Mouse (Mus musculus) erythroid progenitor cell, adult 5-6 weeks (primary cell): ENCODE data around the gene Sipa1l2. TPM values are rescaled to one million over a fixed set of nuclear protein-coding genes. Genes with fewer than 3 reads are reported as not detected.
A peak's percentile ranks its signal among the peaks of the same experiment; 100 is the strongest.

Source experiments
- ATAC-seq: replicated peaks from 2 replicates; pipeline ENCODE4 v1.8.0; 2016; ENCODE audit warnings: moderate number of reproducible peaks, mild to moderate bottlenecking, moderate TSS enrichment, inconsistent platforms; ENCODE audit not compliant: poor library complexity, low FRiP score, severe bottlenecking
- total RNA-seq, 2 experiments: library from RNA; stranded (forward) in 1 of 2; stranded (reverse) in 1 of 2; fragments of 150-400 nt in 1 of 2; fragments of 186-747, 209-891 nt in 1 of 2; gene quantifications; 2 replicates each; pipeline versions ENCODE4 v1.2.3 to v1.2.4; 2015 to 2017; ENCODE audit warnings: low replicate concordance in 2 of 2

The Sipa1l2 gene
- total RNA-seq, 2 experiments from 2014 or later: 0.42 to 0.76 TPM

GRCm38 (mm10) chr8:125485715-125486114, 83.9 kb downstream of the Sipa1l2 start:
- no peak for ATAC-seq

DNA sequence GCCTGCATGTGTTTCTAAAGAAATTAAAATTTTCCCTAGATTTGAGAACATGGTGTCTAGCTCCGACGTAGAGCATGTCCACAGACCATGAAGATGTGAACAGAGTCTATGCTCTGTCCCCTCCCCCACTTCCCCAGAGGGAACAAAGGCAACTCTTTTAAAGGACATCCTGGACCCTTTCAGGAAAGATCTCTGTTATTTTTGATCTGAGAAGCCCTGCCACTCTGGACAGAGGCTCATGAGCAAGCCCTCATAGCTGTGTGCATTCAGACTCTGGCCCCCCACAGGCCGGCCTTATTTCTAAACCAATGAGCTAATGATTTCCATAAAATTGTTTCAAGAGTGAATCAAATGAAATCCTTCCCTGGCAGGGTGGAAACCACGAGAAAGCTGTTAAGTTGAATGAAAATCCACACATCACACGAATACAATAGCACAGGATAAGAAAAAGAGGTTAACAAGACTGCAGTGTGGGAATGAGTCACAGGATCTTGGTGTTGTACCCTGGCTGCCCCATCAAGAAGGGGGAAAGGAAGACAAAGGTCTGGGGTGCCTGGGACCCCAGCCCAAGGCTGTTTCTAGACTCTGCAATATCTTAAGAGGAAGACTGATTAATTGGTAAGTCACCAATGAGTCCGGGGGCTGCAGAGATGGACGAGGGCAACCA, 84.9 kb downstream of the Sipa1l2 start:
- no peak for ATAC-seq

DNA sequence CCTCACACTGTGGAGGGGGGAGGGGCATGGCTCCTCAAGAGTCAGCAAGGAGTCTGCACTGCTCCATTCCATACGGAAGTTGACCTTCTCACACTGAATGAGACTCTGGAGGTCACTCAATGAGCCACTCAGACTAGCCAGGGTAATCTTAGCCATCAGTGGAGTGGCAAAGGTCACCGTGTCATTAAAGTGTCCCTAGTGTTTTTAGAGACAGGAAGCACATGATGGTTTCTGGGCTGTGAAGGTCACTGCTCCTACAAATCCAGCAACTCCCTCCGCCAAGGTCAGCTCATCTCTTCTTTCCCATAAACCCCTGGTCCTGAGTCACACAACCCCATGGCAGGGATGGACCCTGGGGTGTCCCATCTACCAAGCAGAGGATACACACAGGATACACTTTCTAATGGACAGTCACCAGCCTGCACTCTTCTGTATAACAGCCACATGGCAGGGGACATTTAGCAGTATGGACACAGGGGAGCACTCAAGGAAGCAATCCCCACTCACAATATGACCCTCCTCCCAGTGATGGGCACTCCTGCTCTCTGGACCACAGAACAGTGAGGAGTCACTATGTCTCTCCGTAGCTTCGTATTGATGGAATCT, 87.0 kb downstream of the Sipa1l2 start:
- ATAC-seq: no peak

DNA sequence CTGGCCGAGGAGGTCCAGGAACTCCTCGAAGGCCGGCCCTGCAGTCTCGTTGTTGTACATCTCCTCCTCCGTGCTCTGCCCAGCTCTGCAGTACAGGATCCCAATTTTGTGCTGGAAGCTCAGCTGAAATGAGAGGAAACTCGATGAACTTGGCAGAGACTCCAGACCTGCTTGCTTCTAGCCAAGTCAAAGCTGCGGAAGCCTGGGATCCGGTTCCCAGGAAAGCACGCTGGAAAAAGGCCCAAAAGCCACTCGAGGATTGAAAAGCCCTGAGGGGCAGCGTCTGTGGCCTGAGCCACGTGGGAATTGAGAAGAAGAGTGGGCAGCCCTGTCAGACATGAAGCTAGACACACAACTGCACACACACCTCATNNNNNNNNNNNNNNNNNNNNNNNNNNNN, 94.7 kb downstream of the Sipa1l2 start:
- no peak for ATAC-seq

DNA sequence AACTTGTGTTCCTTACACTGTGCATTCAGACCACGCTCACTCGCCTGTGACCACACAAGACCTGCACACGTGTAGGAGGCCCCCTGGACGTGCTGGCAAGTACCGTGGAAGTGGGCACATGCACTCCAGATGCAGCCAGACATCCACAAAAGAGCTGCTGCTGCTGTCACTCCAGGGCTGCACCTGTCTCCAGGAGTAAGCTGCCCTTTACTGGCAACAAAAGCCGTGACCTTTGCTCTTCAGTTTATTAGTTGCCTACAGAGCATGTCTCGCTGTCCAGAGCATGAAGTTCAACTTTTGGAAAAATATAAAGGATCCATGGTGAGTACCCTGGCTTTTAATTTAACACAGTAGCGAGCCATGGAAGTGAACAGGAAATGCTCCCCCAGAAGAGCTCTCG, 98.2 kb downstream of the Sipa1l2 start:
- ATAC-seq: peak; percentile 37; the same call in 1 of the 2 replicates

- no peak for ATAC-seq
These were observed 104.3 kb downstream of the Sipa1l2 start for GRCm38 (mm10) chr8:125465156-125465821.

DNA sequence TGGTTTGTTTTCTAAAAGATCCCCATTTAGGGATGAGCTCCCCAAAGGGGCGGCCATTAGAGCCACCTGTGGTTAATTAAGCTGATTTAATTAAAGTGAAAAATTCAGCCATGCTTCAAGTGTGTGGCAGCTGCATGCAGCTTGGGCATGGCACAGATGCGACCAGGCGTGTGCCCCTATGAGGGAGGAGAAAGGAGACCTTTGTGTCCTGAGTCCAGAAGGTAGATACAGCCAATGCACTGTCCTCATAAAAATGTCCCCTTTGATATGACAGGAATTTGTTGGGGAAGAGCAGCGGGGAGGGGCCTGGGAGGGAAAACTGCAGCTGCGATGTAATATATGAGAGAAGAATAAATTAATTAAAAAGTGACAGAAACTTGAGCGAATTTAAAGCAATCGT, 106.7 kb downstream of the Sipa1l2 start:
- no peak for ATAC-seq

- no peak for ATAC-seq
These were observed 108.1 kb downstream of the Sipa1l2 start for GRCm38 (mm10) chr8:125461504-125461903.

DNA sequence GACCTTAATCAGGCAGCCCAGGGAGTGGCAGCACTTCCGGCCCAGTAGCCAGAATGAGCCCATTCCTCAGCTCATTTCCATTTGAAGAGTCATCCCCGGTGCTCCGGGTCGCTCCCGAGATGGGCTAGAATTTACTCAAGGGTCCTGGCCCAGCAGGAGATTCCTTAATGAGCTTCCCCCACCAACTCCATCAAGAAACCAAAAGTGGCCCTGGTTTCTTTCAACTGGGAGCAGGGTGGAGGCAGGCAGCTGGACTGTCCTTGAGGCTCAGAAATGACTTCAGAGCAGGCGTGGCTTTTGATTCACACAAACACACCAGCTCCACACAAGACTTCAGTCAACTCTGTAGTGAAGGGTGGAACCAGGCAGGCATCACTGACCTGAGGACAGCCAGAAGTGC, 109.0 kb downstream of the Sipa1l2 start:
- no peak for ATAC-seq

- no peak for ATAC-seq
These were observed 120.6 kb downstream of the Sipa1l2 start for GRCm38 (mm10) chr8:125449048-125449447.

- ATAC-seq: no peak
These were observed 122.1 kb downstream of the Sipa1l2 start for GRCm38 (mm10) chr8:125447543-125447942.

- no peak for ATAC-seq
These were observed 123.4 kb downstream of the Sipa1l2 start for GRCm38 (mm10) chr8:125446236-125446635.

- ATAC-seq: no peak
These were observed 124.4 kb downstream of the Sipa1l2 start for GRCm38 (mm10) chr8:125445225-125445609.

GRCm38 (mm10) chr8:125444457-125445224, 125.0 kb downstream of the Sipa1l2 start:
- ATAC-seq: no peak

DNA sequence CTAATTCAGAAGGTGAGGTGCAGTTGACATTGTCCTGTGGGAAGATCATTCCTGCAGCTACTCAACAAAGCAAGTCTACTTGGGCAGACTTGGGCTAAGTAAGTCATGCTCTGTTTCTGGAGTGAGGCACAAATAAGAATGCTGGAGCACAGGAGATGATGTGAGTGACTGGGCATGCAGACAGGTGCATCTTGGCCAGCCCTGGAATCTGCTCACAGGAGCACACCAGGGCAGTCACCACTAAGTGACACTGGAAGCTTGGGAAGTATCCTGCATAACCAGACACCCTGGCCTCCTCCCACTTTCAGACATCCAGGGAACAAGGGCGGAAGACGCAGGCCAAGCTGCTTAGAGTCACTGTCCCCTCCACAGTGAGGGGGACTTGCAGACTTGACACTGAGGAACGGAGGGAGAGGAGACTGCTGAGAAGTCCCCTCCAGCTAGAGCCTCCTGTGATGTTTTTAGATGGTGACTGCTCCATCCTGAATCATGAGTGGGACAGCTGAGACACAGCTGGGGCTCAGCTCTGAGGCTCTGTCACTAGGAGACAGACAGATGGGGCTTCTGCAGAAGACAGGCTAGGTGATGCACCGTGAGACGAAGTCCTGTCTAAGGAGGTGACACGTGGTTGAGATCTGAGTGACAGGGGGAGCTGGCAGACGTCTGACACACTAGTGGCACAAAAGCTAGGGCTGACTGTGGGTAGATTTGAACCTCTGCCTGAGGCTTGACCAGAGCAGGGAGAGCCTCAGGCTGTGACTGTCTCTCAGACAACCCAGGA, 134.1 kb downstream of the Sipa1l2 start:
- no peak for ATAC-seq

GRCm38 (mm10) chr8:125434151-125434550, 135.5 kb downstream of the Sipa1l2 start:
- ATAC-seq: no peak

- ATAC-seq: no peak
These were observed 138.3 kb downstream of the Sipa1l2 start for GRCm38 (mm10) chr8:125431321-125431720.

GRCm38 (mm10) chr8:125430796-125431195, 138.8 kb downstream of the Sipa1l2 start:
- no peak for ATAC-seq

DNA sequence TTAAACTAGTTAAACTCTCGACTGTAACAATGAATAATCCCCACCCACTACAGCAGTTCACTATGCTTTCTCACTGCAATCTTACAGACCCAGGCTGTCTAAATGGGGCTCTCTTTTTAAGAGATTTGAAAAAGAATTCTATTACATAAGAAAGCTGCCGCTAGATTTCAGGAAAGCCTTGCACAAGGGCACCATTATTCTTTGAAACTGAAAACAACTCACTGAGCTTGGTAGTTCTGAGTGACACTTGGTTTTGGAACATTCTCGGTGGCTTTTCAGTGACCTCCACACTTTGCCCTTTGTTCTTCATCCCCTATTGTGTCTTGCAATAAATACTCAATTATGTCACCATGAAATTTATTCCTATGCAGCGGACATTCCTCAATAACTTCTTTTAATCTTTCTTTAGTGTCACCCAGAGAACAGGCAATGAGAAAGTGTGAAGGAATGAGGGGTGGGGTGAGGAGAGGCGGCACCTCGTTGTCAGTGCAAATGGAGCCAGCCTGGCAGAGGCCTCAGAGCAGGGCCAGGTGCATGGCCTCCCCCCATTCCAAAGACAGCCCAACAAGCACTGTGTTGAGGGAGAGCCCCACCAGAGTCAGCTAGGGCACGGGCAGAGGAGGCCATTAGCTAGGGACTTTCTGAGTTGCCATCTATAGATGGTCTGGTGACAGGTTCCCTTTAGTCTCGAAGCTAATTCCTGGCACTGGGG, 140.5 kb downstream of the Sipa1l2 start:
- no peak for ATAC-seq
